Mouse (Mus musculus): ENCODE data around the gene Tmem104. TPM values are rescaled to one million over a fixed set of nuclear protein-coding genes. Genes with fewer than 3 reads are reported as not detected.

The Tmem104 gene
- polyA plus RNA-seq, 1 experiment from 2014 or later = 19.2 TPM

GRCm38 (mm10) chr11:115265771-115266399 is 78.6 kb downstream of the Tmem104 start:
- no peak for ATAC-seq
- 4% methylated on average over 20 of the region's 20 CpGs for WGBS
- no peak for TF ChIP-seq CTCF (IDR thresholded peaks at IDR 0.05; ENCODE audit: low read depth)
- no peak overlapping the region for H3K27ac ChIP-seq (ENCODE audit: low read depth, low read length)
- no peaks in the 10 kb centered on the region for H3K4me1 ChIP-seq (replicated peaks; ENCODE audit: control insufficient read depth, insufficient read depth, low read length)
- H3K4me2 ChIP-seq (replicated peaks; ENCODE audit: low read depth) = 0 out of 2 replicates have a peak overlapping the region, but pooled peaks have one; percentile 13
- H3K36me3 ChIP-seq (ENCODE audit: control insufficient read depth, insufficient read depth) = peaks cover 20% of the 10 kb centered on the region
- no peak overlapping the region for H3K4me3 ChIP-seq (ENCODE audit: low read depth, low read length)
- no peaks in the 10 kb centered on the region for H3K9me3 ChIP-seq (ENCODE audit: control insufficient read depth)
- peaks cover 64% of the 10 kb centered on the region for H3K27me3 ChIP-seq (replicated peaks; ENCODE audit: control insufficient read depth, insufficient read depth, low read length)
- no peak overlapping the region for H3K9ac ChIP-seq (ENCODE audit: low read depth, low read length)

DNA sequence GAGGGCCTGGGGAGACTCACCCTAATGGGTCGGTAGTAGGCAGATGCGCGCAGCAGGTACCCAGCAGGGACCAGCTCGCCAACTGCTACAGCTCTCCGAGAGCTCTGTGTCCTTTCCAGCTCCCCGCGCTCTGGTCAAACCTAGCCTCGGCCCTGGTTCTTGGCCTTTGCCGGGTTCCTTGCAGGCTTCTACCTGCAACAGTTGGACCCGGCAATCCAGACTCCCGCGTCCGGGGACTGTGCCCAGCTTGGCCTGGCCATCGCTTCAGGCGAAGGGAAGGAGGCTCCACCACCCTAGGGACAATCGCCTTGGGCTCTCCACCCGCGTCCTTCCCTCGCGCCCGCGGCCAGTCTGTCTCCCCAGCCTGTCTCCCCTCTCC is 79.1 kb downstream of the Tmem104 start:
- no peaks in the 10 kb centered on the region for H3K9me3 ChIP-seq (ENCODE audit: control insufficient read depth)
- H3K27me3 ChIP-seq (replicated peaks; ENCODE audit: control insufficient read depth, insufficient read depth, low read length) = peaks cover 64% of the 10 kb centered on the region
- H3K4me1 ChIP-seq (replicated peaks; ENCODE audit: control insufficient read depth, insufficient read depth, low read length) = no peaks in the 10 kb centered on the region
- H3K36me3 ChIP-seq (ENCODE audit: control insufficient read depth, insufficient read depth) = peaks cover 20% of the 10 kb centered on the region
- 2% methylated on average over 21 of the region's 22 CpGs for WGBS
- no peak overlapping the region for H3K27ac ChIP-seq (ENCODE audit: low read depth, low read length)
- no peak for ATAC-seq
- H3K4me2 ChIP-seq (replicated peaks; ENCODE audit: low read depth) = peak overlapping the region; percentile 57; the same call in 1 of the 2 replicates
- H3K9ac ChIP-seq (ENCODE audit: low read depth, low read length) = no peak overlapping the region
- TF ChIP-seq CTCF (IDR thresholded peaks at IDR 0.05; ENCODE audit: low read depth) = no peak
- peak overlapping the region; percentile 25 for H3K4me3 ChIP-seq (ENCODE audit: low read depth, low read length)

DNA sequence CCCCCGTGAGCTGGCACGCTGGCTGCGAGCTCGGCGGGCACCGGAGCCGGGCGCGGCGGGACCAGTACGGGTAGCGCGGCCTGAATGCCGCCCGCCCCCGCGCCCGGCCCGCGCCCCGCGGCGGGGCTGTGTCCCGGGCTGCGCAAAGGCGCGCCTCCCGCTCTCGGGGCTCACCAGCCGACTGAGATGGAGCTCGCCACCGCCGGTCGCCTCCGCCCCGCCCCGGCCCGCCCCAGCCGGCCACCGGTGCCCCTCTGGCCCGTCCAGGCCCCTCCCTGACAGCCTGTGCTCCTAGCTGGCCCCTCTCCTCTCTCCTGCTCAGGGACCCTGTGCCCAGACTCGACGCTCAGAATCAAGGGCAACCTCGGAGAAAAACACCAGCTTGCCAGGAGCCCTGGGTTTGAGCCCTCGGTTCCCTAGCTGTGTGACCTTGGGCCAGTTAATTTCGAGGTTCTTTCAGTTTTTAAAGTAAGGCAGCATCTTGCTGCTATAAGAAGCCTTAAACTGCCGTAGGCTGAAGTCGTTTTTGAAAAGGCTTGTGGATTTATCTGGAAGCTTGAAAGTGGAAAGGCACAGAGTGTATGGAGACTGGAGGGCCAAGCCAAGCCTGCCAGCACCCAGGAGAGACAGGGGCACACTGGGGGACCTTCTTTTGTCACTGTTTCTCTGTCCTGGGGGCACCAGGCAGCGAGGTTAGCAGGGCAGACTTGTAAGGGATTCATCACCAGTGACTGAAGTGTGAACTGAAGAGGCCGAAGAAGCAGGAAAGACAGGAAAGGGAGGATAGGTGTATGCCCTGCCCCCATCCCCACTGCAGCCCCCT is 80.0 kb downstream of the Tmem104 start, which contains the start of gene Grin2c:
Gene Grin2c, minus strand, starts transcription at position 183 of the 823 bp plus-strand sequence.
- Histone ChIP-seq H3K4me2 (replicated peaks; ENCODE audit: low read depth) (peak within 1 kb of the TSS; percentile 57), H3K36me3 (ENCODE audit: control insufficient read depth, insufficient read depth) (peaks cover 24% of the 10 kb centered on the region), H3K9me3 (ENCODE audit: control insufficient read depth) (no peaks in the 10 kb centered on the region), H3K27ac (ENCODE audit: low read depth, low read length) (no peak within 1 kb of the TSS), H3K4me3 (ENCODE audit: low read depth, low read length) (peak within 1 kb of the TSS; percentile 25), H3K4me1 (replicated peaks; ENCODE audit: control insufficient read depth, insufficient read depth, low read length) (no peaks in the 10 kb centered on the region), H3K27me3 (replicated peaks; ENCODE audit: control insufficient read depth, insufficient read depth, low read length) (peaks cover 57% of the 10 kb centered on the region), H3K9ac (ENCODE audit: low read depth, low read length) (no peak within 1 kb of the TSS)
- no peak for ATAC-seq
- WGBS = 8% methylated on average over 49 of the region's 50 CpGs
- no peak for TF ChIP-seq CTCF (IDR thresholded peaks at IDR 0.05; ENCODE audit: low read depth)

GRCm38 (mm10) chr11:115267958-115268357 is 80.7 kb downstream of the Tmem104 start:
- Histone ChIP-seq H3K4me1 (replicated peaks; ENCODE audit: control insufficient read depth, insufficient read depth, low read length) (no peaks in the 10 kb centered on the region), H3K27me3 (replicated peaks; ENCODE audit: control insufficient read depth, insufficient read depth, low read length) (peaks cover 52% of the 10 kb centered on the region), H3K36me3 (ENCODE audit: control insufficient read depth, insufficient read depth) (peaks cover 24% of the 10 kb centered on the region), H3K9me3 (ENCODE audit: control insufficient read depth) (no peaks in the 10 kb centered on the region), H3K4me3 (ENCODE audit: low read depth, low read length) (no peak overlapping the region), H3K27ac (ENCODE audit: low read depth, low read length) (no peak overlapping the region), H3K9ac (ENCODE audit: low read depth, low read length) (no peak overlapping the region), H3K4me2 (replicated peaks; ENCODE audit: low read depth) (no peak overlapping the region)
- 84% methylated on average over 11 of the region's 11 CpGs for WGBS
- no peak for TF ChIP-seq CTCF (IDR thresholded peaks at IDR 0.05; ENCODE audit: low read depth)
- no peak for ATAC-seq

- H3K36me3 ChIP-seq (ENCODE audit: control insufficient read depth, insufficient read depth) = peaks cover 24% of the 10 kb centered on the region
- no peak overlapping the region for H3K9ac ChIP-seq (ENCODE audit: low read depth, low read length)
- H3K27ac ChIP-seq (ENCODE audit: low read depth, low read length) = no peak overlapping the region
- ATAC-seq = no peak
- no peaks in the 10 kb centered on the region for H3K4me1 ChIP-seq (replicated peaks; ENCODE audit: control insufficient read depth, insufficient read depth, low read length)
- no peaks in the 10 kb centered on the region for H3K9me3 ChIP-seq (ENCODE audit: control insufficient read depth)
- peaks cover 41% of the 10 kb centered on the region for H3K27me3 ChIP-seq (replicated peaks; ENCODE audit: control insufficient read depth, insufficient read depth, low read length)
- 91% methylated on average over 26 of the region's 27 CpGs for WGBS
- H3K4me3 ChIP-seq (ENCODE audit: low read depth, low read length) = no peak overlapping the region
- no peak overlapping the region for H3K4me2 ChIP-seq (replicated peaks; ENCODE audit: low read depth)
- no peak for TF ChIP-seq CTCF (IDR thresholded peaks at IDR 0.05; ENCODE audit: low read depth)
These were observed 82.2 kb downstream of the Tmem104 start for GRCm38 (mm10) chr11:115269330-115270066.
